Mouse (Mus musculus) hematopoietic stem cell, adult 5-6 weeks (primary cell): Measurements from ENCODE around the gene Ubxn11. TPM values are rescaled to one million over a fixed set of nuclear protein-coding genes. Genes with fewer than 3 reads are reported as not detected.
"Not testable (repeated sequence)": the region's sequence is repeated elsewhere in the genome, so short reads cannot be mapped to it uniquely, and the experiment has no call there.

ENCODE experiments used
- ATAC-seq, 2 experiments: fragments of 125-278 bp in 1 of 2; replicated peaks in 1 of 2; 2 replicates each; pipeline ENCODE4 v1.8.0; 2016 to 2017; ENCODE audit warnings: inconsistent platforms in 2 of 2, mild to moderate bottlenecking in 2 of 2, moderate number of reproducible peaks in 2 of 2, low read depth in 1 of 2, moderate TSS enrichment in 1 of 2; ENCODE audit not compliant: low FRiP score in 2 of 2, poor library complexity in 2 of 2, severe bottlenecking in 2 of 2, insufficient read depth in 1 of 2, low TSS enrichment in 1 of 2
- total RNA-seq: library from RNA; stranded (forward); fragments of 172-1452, 232-1000 nt; gene quantifications from 2 replicates; pipeline ENCODE4 v1.2.3, GENCODE M21; 2017

Ubxn11 gene
- total RNA-seq, 1 experiment from 2014 or later: 4.2 TPM

DNA sequence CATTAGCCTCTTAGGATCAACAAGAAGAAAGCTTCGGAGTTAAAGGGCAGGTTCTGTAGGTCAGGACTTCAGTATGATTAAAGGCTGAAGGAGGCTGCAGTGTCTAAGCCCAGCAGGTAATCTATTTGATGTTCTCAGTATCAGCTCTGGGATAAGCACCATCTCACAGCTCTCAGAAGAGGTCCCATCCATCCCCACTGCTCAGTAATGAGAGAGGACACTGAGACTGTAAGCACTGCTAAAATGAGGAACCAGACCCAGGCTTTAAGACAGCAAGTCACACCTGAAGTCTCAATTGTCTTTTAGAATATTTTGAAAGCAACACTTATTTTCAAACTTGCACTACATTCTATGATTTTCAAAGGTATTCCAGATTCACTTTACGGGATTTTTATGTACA lies 55.2 kb downstream of the Ubxn11 start:
- ATAC-seq: no peak

DNA sequence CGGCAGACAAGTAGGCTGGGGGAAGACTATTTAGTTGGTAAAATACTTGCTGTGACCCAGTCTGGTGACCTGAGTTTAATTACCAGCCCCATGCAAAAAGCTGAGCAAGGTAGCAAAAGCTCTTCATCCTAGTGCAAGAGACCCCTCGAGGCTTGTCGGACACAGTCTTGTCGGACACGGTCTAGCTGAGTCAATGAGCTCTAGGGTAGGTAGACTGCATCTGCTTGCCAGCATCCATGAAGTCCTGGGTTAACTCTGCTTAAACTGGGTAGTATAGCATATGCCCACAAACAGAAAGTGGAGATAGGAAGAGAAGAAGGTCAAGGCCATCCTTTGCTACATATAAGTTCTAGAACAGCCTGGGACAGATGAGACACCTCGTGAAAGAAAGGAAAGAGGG lies 56.4 kb downstream of the Ubxn11 start:
- no peak for ATAC-seq

DNA sequence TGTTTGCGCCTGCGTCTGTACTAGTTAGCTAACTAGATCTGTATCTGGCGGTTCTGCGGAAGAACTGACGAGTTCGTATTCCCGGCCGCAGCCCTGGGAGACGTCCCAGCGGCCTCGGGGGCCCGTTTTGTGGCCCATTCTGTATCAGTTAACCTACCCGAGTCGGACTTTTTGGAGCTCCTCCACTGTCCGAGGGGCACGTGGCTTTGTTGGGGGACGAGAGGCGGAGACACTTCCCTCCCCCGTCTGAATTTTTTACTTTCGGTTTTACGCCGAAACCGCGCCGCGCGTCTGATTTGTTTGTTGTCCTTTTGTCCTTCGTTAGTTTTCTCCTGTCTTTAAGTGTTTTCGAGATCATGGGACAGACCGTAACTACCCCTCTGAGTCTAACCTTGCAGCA lies 57.7 kb downstream of the Ubxn11 start:
- not testable (repeated sequence) for ATAC-seq

DNA sequence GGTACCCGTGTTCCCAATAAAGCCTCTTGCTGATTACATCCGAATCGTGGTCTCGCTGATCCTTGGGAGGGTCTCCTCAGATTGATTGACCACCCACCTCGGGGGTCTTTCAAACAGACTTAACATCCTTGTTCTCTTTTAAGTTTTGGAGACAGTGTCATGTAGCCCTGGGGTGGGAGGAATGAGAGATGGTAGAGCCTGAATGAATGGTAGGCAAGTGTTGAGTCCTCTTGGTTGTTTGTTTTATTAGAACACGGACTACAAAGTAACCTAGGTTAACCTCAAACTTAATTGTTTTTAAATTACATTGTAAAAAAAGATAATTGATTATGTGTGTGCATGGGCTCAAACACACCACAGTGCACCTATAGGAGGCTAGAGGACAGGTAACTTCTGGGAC lies 62.2 kb downstream of the Ubxn11 start:
- ATAC-seq: no peak

DNA sequence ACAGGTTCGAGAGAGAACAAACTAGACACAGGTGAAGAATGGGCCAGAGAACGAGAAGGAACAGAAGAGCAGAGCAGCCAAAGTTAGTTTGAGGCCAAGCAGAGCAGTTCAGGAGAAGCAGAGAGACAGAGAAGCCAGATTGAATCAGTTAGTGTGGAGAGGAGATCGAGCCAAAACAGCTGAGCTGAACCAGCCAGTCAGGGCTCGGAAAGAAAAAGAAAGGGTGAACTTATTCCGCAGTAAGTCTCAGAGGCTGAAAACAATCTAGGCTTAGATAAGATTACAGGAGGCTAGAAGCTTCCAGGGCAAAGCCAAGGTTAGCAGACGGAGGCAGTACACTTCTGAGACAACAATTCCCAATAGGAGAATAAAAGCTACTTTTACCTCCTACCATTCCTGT lies 62.7 kb downstream of the Ubxn11 start:
- 0 out of 4 replicates have a peak, but pooled peaks of 1 of the 2 experiments have one; percentile 32 for ATAC-seq

DNA sequence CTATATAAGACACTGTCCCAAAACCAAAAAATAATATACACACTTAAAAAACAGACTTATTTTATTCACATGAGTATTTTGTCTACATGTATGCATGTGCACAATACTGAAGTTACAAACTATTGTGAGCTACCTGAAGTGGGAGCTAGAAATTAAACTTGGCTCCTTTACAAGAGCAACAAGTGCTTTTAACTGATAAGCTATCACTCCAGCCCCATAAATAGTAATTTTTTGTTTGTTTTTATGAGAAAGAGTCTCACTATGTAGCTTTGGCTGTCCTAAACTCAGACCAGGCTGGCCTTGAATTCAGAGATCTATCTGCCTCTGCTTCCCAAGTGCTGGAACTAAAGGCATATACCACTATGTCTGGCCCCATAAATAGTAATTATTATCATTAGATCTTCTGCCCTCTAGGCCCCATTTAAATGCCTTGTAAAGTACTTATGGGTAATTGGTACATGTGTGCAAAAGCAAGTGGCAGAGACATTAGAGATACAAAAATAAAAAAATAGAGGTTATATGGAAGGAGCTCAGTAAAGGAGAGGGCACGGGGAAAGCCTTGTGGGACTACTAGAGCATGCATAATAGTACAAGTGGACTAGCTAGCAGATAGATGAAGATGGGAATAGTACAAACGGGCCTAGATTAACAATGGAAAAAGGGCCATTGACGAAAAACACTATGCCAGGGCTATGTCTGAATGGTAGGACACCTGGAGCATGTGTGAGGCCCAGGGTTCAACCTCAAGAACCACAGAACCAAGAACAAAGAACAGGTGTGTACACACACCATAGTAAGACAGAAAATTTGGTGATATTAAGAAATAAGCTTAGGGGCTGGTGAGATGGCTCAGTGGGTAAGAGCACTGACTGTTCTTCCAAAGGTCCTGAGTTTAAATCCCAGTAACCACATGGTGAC lies 63.4 kb downstream of the Ubxn11 start:
- no peak for ATAC-seq

DNA sequence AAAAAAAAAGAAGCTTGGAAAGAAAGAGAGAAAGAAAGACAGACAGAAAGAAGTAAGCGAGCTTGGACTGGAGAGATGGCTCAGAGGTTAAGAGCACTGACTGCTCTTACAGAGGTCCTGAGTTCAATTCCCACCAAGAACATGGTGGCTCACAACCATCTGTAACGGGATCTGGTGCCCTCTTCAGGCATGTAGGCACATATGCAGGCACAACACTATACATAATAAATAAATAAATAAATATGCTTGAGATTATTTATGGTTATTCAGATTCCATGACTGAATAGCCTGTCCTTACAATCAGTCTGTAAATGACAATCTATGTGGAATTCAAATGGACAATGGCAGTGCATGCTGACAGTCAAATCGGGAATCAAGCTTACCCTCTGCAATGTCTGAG lies 64.5 kb downstream of the Ubxn11 start:
- no peak for ATAC-seq

DNA sequence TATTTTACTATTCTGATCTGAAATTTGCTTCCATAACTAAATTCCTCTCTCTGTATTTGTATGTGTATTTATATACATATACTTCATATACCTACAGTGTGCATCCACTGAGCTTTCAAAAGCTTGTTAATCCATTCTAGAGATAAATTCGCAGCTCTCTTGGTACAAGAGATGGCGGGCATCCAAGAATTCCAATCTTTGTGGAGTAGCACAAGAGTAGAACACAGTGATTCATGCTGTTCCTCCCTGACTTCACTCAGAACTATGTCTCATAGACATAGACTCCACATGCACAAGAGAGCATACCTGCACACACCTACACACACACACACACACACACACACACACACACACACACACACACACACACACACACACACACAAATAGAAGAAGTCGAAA lies 70.0 kb downstream of the Ubxn11 start:
- ATAC-seq: no peak

Other genes with a start within 250 kb of the Ubxn11 start
- gene Rps6ka1, start 214.8 kb upstream of the Ubxn11 start, total RNA-seq: 65.1 and 82.5 TPM in 2 replicates
- 631 and 724 TPM in 2 replicates for gene Hmgn2, start 133.9 kb upstream of the Ubxn11 start, total RNA-seq
- 19.2 and 25.5 TPM in 2 replicates for gene Dhdds, start 101.7 kb upstream of the Ubxn11 start, total RNA-seq
- gene Lin28a, start 83.7 kb upstream of the Ubxn11 start, total RNA-seq: 4.2 and 4.8 TPM in 2 replicates
- gene Zfp683, start 48.7 kb upstream of the Ubxn11 start, total RNA-seq: 1.4 TPM in 1 of 2 replicates, not detected in the other
- 0.79 and 2.4 TPM in 2 replicates for gene Crybg2, start 41.8 kb upstream of the Ubxn11 start, total RNA-seq
- gene Cd52, start 7.5 kb upstream of the Ubxn11 start, total RNA-seq: 342 and 372 TPM in 2 replicates
- 118 and 287 TPM in 2 replicates for gene Sh3bgrl3, start 26.2 kb downstream of the Ubxn11 start, total RNA-seq
- gene Cep85, start 84.5 kb downstream of the Ubxn11 start, total RNA-seq: 42.6 and 46.0 TPM in 2 replicates
- not detected in 2 replicates for gene Gm7534, start 100.4 kb downstream of the Ubxn11 start, total RNA-seq
- gene Catsper4, start 124.8 kb downstream of the Ubxn11 start, total RNA-seq: not detected in 2 replicates
- gene Cnksr1, start 135.8 kb downstream of the Ubxn11 start, total RNA-seq: not detected in 2 replicates
- gene E130218I03Rik, start 141.1 kb downstream of the Ubxn11 start, total RNA-seq: not detected in 2 replicates
- 10.7 and 14.4 TPM in 2 replicates for gene Zfp593, start 143.0 kb downstream of the Ubxn11 start, total RNA-seq
- gene Gm30191, start 144.4 kb downstream of the Ubxn11 start, total RNA-seq: not detected in 2 replicates
- gene Grrp1, start 151.5 kb downstream of the Ubxn11 start, total RNA-seq: 1.1 and 2.1 TPM in 2 replicates
- 32.7 and 36.2 TPM in 2 replicates for gene Pdik1l, start 185.3 kb downstream of the Ubxn11 start, total RNA-seq
- not detected in 2 replicates for gene Trim63, start 212.6 kb downstream of the Ubxn11 start, total RNA-seq
- not detected in 2 replicates for gene Slc30a2, start 240.6 kb downstream of the Ubxn11 start, total RNA-seq